Mouse (Mus musculus): ENCODE measurements around the gene Anapc16.

- TF ChIP-seq CTCF (IDR thresholded peaks at IDR 0.05 in 2 of 3, conservative IDR thresholded peaks at IDR 0.05 in 1 of 3; ENCODE audit: control insufficient read depth in 1 of 3, insufficient read depth in 1 of 3, low read depth in 2 of 3, low read length in 3 of 3, poor library complexity in 1 of 3, severe bottlenecking in 1 of 3), result no peak
- TF ChIP-seq MAX (IDR thresholded peaks at IDR 0.05; ENCODE audit: low read length), result no peak
- no peak for TF ChIP-seq RCOR1 (IDR thresholded peaks at IDR 0.05; ENCODE audit: low read depth, low read length)
- no peak for TF ChIP-seq NELFE (IDR thresholded peaks at IDR 0.05; ENCODE audit: low read depth, low read length)
- no peak for TF ChIP-seq MYC (IDR thresholded peaks at IDR 0.05; ENCODE audit: low read depth, low read length)
- no peak for TF ChIP-seq POLR2A (IDR thresholded peaks at IDR 0.05; ENCODE audit: control insufficient read depth in 1 of 2, insufficient read depth in 1 of 2, low read depth in 1 of 2, low read length in 2 of 2, poor library complexity in 1 of 2)
- no peak for TF ChIP-seq ZC3H11A (IDR thresholded peaks at IDR 0.05; ENCODE audit: low read depth, low read length)
- no peak for TF ChIP-seq MAZ (IDR thresholded peaks at IDR 0.05; ENCODE audit: low read depth, low read length)
- peak; percentile 87 for TF ChIP-seq ZNF384 (IDR thresholded peaks at IDR 0.05; ENCODE audit: low read depth, low read length)
- TF ChIP-seq POLR2AphosphoS2 (IDR thresholded peaks at IDR 0.05; ENCODE audit: low read length), result no peak
- TF ChIP-seq CHD2 (IDR thresholded peaks at IDR 0.05; ENCODE audit: low read length), result no peak
- TF ChIP-seq CHD1 (IDR thresholded peaks at IDR 0.05; ENCODE audit: low read depth, low read length), result no peak
- no peak for TF ChIP-seq HCFC1 (IDR thresholded peaks at IDR 0.05; ENCODE audit: low read depth, low read length)
- TF ChIP-seq MXI1 (IDR thresholded peaks at IDR 0.05; ENCODE audit: low read depth, low read length), result no peak
Measured at GRCm38 (mm10) chr10:59970450-59971062, 32.4 kb downstream of the Anapc16 start.

All from MEL (cell line).